Mouse (Mus musculus): ENCODE results near the gene Rad51b. TPM values are rescaled to one million over a fixed set of nuclear protein-coding genes. Genes with fewer than 3 reads are reported as not detected.

Rad51b gene
- total RNA-seq, 4 experiments from 2014 or later: 0.17 to 0.24 (median 0.21) TPM

- DNase-seq (ENCODE audit: low spot score in 2 of 2): no peak
Observed at GRCm38 (mm10) chr12:79574159-79575040, 277.3 kb downstream of the Rad51b start.

GRCm38 (mm10) chr12:79575041-79575541 lies 278.0 kb downstream of the Rad51b start:
- no peak for DNase-seq (ENCODE audit: low spot score in 2 of 2)

- no peak for DNase-seq (ENCODE audit: low spot score in 2 of 2)
Observed at GRCm38 (mm10) chr12:79577525-79577924, 280.4 kb downstream of the Rad51b start.

- DNase-seq (ENCODE audit: low spot score in 2 of 2): no peak
Observed at GRCm38 (mm10) chr12:79579018-79579585, 282.0 kb downstream of the Rad51b start.

GRCm38 (mm10) chr12:79579837-79580236 lies 282.8 kb downstream of the Rad51b start:
- DNase-seq (ENCODE audit: low spot score in 2 of 2): no peak

- no peak for DNase-seq (ENCODE audit: low spot score in 2 of 2)
Observed at GRCm38 (mm10) chr12:79584556-79585307, 287.6 kb downstream of the Rad51b start.

- DNase-seq (ENCODE audit: low spot score in 2 of 2): no peak
Observed at GRCm38 (mm10) chr12:79585336-79585735, 288.3 kb downstream of the Rad51b start.

GRCm38 (mm10) chr12:79588831-79589230 lies 291.7 kb downstream of the Rad51b start:
- DNase-seq (ENCODE audit: low spot score in 2 of 2): no peak

- no peak for DNase-seq (ENCODE audit: low spot score in 2 of 2)
Observed at GRCm38 (mm10) chr12:79592206-79592605, 295.1 kb downstream of the Rad51b start.

GRCm38 (mm10) chr12:79596842-79597241 lies 299.8 kb downstream of the Rad51b start:
- DNase-seq (ENCODE audit: low spot score in 2 of 2): no peak

- DNase-seq (ENCODE audit: low spot score in 2 of 2): no peak
Observed at GRCm38 (mm10) chr12:79597351-79597750, 300.3 kb downstream of the Rad51b start.

- DNase-seq (ENCODE audit: low spot score in 2 of 2): no peak
Observed at GRCm38 (mm10) chr12:79597786-79598185, 300.7 kb downstream of the Rad51b start.

GRCm38 (mm10) chr12:79598496-79598895 lies 301.4 kb downstream of the Rad51b start:
- no peak for DNase-seq (ENCODE audit: low spot score in 2 of 2)

GRCm38 (mm10) chr12:79598901-79599300 lies 301.8 kb downstream of the Rad51b start:
- no peak for DNase-seq (ENCODE audit: low spot score in 2 of 2)

GRCm38 (mm10) chr12:79600149-79600769 lies 303.2 kb downstream of the Rad51b start:
- DNase-seq (ENCODE audit: low spot score in 2 of 2): peak; percentile 59 to 76

- no peak for DNase-seq (ENCODE audit: low spot score in 2 of 2)
Observed at GRCm38 (mm10) chr12:79602641-79603040, 305.6 kb downstream of the Rad51b start.

GRCm38 (mm10) chr12:79604850-79605249 lies 307.8 kb downstream of the Rad51b start:
- DNase-seq (ENCODE audit: low spot score in 2 of 2): no peak

- peak; percentile 11 to 62 for DNase-seq (ENCODE audit: low spot score in 2 of 2)
Observed at GRCm38 (mm10) chr12:79606197-79606631, 309.1 kb downstream of the Rad51b start.

- no peak for DNase-seq (ENCODE audit: low spot score in 2 of 2)
Observed at GRCm38 (mm10) chr12:79609399-79610010, 312.4 kb downstream of the Rad51b start.

GRCm38 (mm10) chr12:79610511-79611103 lies 313.5 kb downstream of the Rad51b start:
- no peak for DNase-seq (ENCODE audit: low spot score in 2 of 2)

Measured in gastrocnemius, adult 8-10 months (tissue).